In genomic region chr11:61341971-61342370, GRCm38 (mm10) we compare ENCODE assay signal across 11 mouse cellular contexts. TPM values are rescaled to one million over a fixed set of nuclear protein-coding genes. Genes with fewer than 3 reads are reported as not detected.
A peak's percentile ranks its signal among the peaks of the same experiment; 100 is the strongest.
DNase-seq lines count a peak whose midpoint lies in the region; ATAC-seq and TF ChIP-seq lines count a peak whose summit lies in the region.
"Had no signal": no experiment of that assay in that cellular context is flagged by ENCODE, and none has a peak within 500 bp of the region (broad histone marks: within the 10 kb centered on the region; RNA-seq: fewer than 3 reads in every experiment).

No protein-coding gene starts in this region.

- H3K4me2 ChIP-seq in heart, embryonic 13.5 days: peak overlapping the region; percentile 83
- peak overlapping the region; percentile 70; the same call in 1 of the 2 replicates for H3K4me2 ChIP-seq in embryonic facial prominence, embryonic 11.5 days (ENCODE audit: low read depth, low read length)
- H3K4me2 ChIP-seq in midbrain, embryonic 15.5 days: peak overlapping the region; percentile 60

- no peaks in the 10 kb centered on the region for H3K36me3 ChIP-seq in heart, embryonic 13.5 days
- H3K36me3 ChIP-seq in heart, adult 2 months (ENCODE audit: control insufficient read depth, insufficient read depth, low read length): no peaks in the 10 kb centered on the region
- H3K36me3 ChIP-seq in embryonic facial prominence, embryonic 11.5 days (replicated peaks; ENCODE audit: control insufficient read depth, insufficient read depth, low read depth, low read length): no peaks in the 10 kb centered on the region
- no peaks in the 10 kb centered on the region for H3K36me3 ChIP-seq in midbrain, embryonic 15.5 days (replicated peaks)

- TF ChIP-seq CTCF in heart, adult 2 months (IDR thresholded peaks at IDR 0.05): no peak
- no peak for TF ChIP-seq CTCF in cerebellum, adult 2 months (IDR thresholded peaks at IDR 0.05; ENCODE audit: borderline replicate concordance, insufficient read depth, low read depth, low read length)

- no peaks in the 10 kb centered on the region for H3K9me3 ChIP-seq in heart, embryonic 13.5 days
- no peaks in the 10 kb centered on the region for H3K9me3 ChIP-seq in embryonic facial prominence, embryonic 11.5 days (replicated peaks; ENCODE audit: control insufficient read depth, low read length)
- no peaks in the 10 kb centered on the region for H3K9me3 ChIP-seq in midbrain, embryonic 15.5 days

- peaks cover 12% of the 10 kb centered on the region for H3K4me1 ChIP-seq in heart, embryonic 13.5 days
- no peaks in the 10 kb centered on the region for H3K4me1 ChIP-seq in heart, adult 2 months (ENCODE audit: control insufficient read depth, insufficient read depth, low read length)
- H3K4me1 ChIP-seq in embryonic facial prominence, embryonic 11.5 days (ENCODE audit: control insufficient read depth, insufficient read depth, low read length): peaks cover 4% of the 10 kb centered on the region; the same call in 1 of the 2 replicates
- H3K4me1 ChIP-seq in midbrain, embryonic 15.5 days: peaks cover 13% of the 10 kb centered on the region
- H3K4me1 ChIP-seq in cerebellum, adult 2 months (ENCODE audit: control insufficient read depth, insufficient read depth, low read length): no peaks in the 10 kb centered on the region

- no peak for TF ChIP-seq POLR2A in heart, adult 2 months (IDR thresholded peaks at IDR 0.05; ENCODE audit: insufficient read depth, low read depth, low read length)
- no peak for TF ChIP-seq POLR2A in cerebellum, adult 2 months (IDR thresholded peaks at IDR 0.05; ENCODE audit: borderline replicate concordance, insufficient read depth, low read length)

- H3K27ac ChIP-seq in heart, embryonic 13.5 days (replicated peaks): no peak overlapping the region
- no peak overlapping the region for H3K27ac ChIP-seq in heart, adult 2 months
- no peak overlapping the region for H3K27ac ChIP-seq in embryonic facial prominence, embryonic 11.5 days (replicated peaks; ENCODE audit: low read depth, low read length)
- no peak overlapping the region for H3K27ac ChIP-seq in midbrain, embryonic 15.5 days
- H3K27ac ChIP-seq in cerebellum, adult 2 months (ENCODE audit: insufficient read depth, low read length): no peak overlapping the region

- TF ChIP-seq EP300 in heart, adult 2 months (IDR thresholded peaks at IDR 0.05; ENCODE audit: insufficient read depth, low read depth, low read length): no peak

- ATAC-seq in heart, embryonic 13.5 days (ENCODE audit: extremely low read depth, insufficient number of reproducible peaks, low FRiP score, low TSS enrichment): no peak
- no peak for ATAC-seq in embryonic facial prominence, embryonic 11.5 days (replicated peaks; ENCODE audit: insufficient number of reproducible peaks, low FRiP score, low TSS enrichment, low read depth)
- ATAC-seq in midbrain, embryonic 15.5 days (replicated peaks): no peak

- peak overlapping the region; percentile 52 for H3K4me3 ChIP-seq in heart, embryonic 13.5 days
- no peak overlapping the region for H3K4me3 ChIP-seq in heart, adult 2 months
- H3K4me3 ChIP-seq in embryonic facial prominence, embryonic 11.5 days (ENCODE audit: low read depth, low read length): no peak overlapping the region
- 0 out of 2 replicates have a peak overlapping the region, but pooled peaks have one; percentile 37 for H3K4me3 ChIP-seq in midbrain, embryonic 15.5 days
- no peak overlapping the region for H3K4me3 ChIP-seq in cerebellum, adult 2 months (replicated peaks; ENCODE audit: insufficient read depth, low read depth, low read length)
- H3K4me3 ChIP-seq: erythroblast, embryonic 14.5 days had no signal

- no peak for DNase-seq in heart, adult 2 months
- no peak for DNase-seq in embryonic facial prominence, embryonic 11.5 days (ENCODE audit: low spot score)
- DNase-seq in hindlimb bud, embryonic 11.5 days (ENCODE audit: extremely low spot score, low read depth, low spot score): peak; percentile 18
- no peak for DNase-seq in adipocyte (ENCODE audit: low spot score)
- no peak for DNase-seq in cerebellum, adult 11 months
- DNase-seq in cerebellum, adult 2 months: no peak
- DNase-seq: layer of hippocampus, postnatal 36 days had no signal

- H3K27me3 ChIP-seq in heart, embryonic 13.5 days (replicated peaks): peaks cover 57% of the 10 kb centered on the region
- peaks cover 2% of the 10 kb centered on the region; the same call in 1 of the 2 replicates for H3K27me3 ChIP-seq in heart, adult 2 months (ENCODE audit: control insufficient read depth, insufficient read depth, low read length)
- H3K27me3 ChIP-seq in embryonic facial prominence, embryonic 11.5 days (ENCODE audit: control insufficient read depth, insufficient read depth, low read length): peaks cover 21% of the 10 kb centered on the region
- peaks cover 40% of the 10 kb centered on the region for H3K27me3 ChIP-seq in midbrain, embryonic 15.5 days (replicated peaks)
- H3K27me3 ChIP-seq in cerebellum, adult 2 months (ENCODE audit: control insufficient read depth, insufficient read depth, low read length): peaks cover 5% of the 10 kb centered on the region; the same call in 1 of the 2 replicates

- H3K9ac ChIP-seq in heart, embryonic 13.5 days: no peak overlapping the region; the same call in 1 of the 2 replicates
- no peak overlapping the region for H3K9ac ChIP-seq in heart, adult 2 months (ENCODE audit: low read depth, low read length)
- H3K9ac ChIP-seq in embryonic facial prominence, embryonic 11.5 days (replicated peaks; ENCODE audit: low read length): no peak overlapping the region
- no peak overlapping the region for H3K9ac ChIP-seq in midbrain, embryonic 15.5 days

- no peaks in the 10 kb centered on the region for H3K79me2 ChIP-seq in heart, adult 2 months (replicated peaks; ENCODE audit: control insufficient read depth, insufficient read depth, low read length)

- intact Hi-C loops in heart, adult 2 months (cut with DNase I): loop anchor here (2.0 to 10.0 kb wide), 2 partner anchors 109 to 373 kb away; no protein-coding TSS in a partner anchor

- WGBS in heart, embryonic 13.5 days: 19% methylated on average over 10 of the region's 10 CpGs
- 31% methylated on average over 10 of the region's 10 CpGs for WGBS in heart, adult 2 months
- 13% methylated on average over 10 of the region's 10 CpGs for WGBS in embryonic facial prominence, embryonic 11.5 days
- WGBS in midbrain, embryonic 15.5 days: 11% methylated on average over 10 of the region's 10 CpGs
- WGBS in cerebellum, adult 2 months: 14% methylated on average over 10 of the region's 10 CpGs

RNA-seq across cellular contexts. Expression of gene Slc47a2, which starts 0.7 kb away (rescaled TPM):
- polyA plus RNA-seq in heart, embryonic 13.5 days (2015; fragmentation: Nextera tagmentation; extraction: Ambion mirVana): 0.06 TPM in 1 of 2 replicates, not detected in the other
- not detected for total RNA-seq in heart, adult 2 months (2021)
- polyA plus RNA-seq in heart, adult 2 months (2012; rRNA removed): 0.04 and 0.12 TPM in 2 replicates
- not detected in 2 replicates for polyA plus RNA-seq in embryonic facial prominence, embryonic 11.5 days (2014; fragmentation: Nextera tagmentation; extraction: Ambion mirVana)
- not detected in 2 replicates for polyA plus RNA-seq in midbrain, embryonic 15.5 days (2015; fragmentation: Nextera tagmentation; extraction: Ambion mirVana)
- polyA plus RNA-seq in cerebellum, adult 2 months (2012; rRNA removed): 0.07 and 0.11 TPM in 2 replicates
- total RNA-seq: adrenal gland, postnatal 25 days had no signal
- polyA plus RNA-seq: erythroblast, embryonic 14.5 days had no signal

RNA-seq across cellular contexts. Expression of gene Slc47a1, which starts 36.2 kb away (rescaled TPM):
- 24.6 and 28.9 TPM in 2 replicates for polyA plus RNA-seq in heart, embryonic 13.5 days (2015; fragmentation: Nextera tagmentation; extraction: Ambion mirVana)
- 10 to 100 TPM; 27.7 to 32.0 TPM for total RNA-seq in heart, adult 2 months (2021)
- polyA plus RNA-seq in heart, adult 2 months (2012; rRNA removed): 51.1 and 92.7 TPM in 2 replicates
- 0.18 and 0.48 TPM in 2 replicates for polyA plus RNA-seq in embryonic facial prominence, embryonic 11.5 days (2014; fragmentation: Nextera tagmentation; extraction: Ambion mirVana)
- 0.31 TPM in 2 replicates for polyA plus RNA-seq in midbrain, embryonic 15.5 days (2015; fragmentation: Nextera tagmentation; extraction: Ambion mirVana)
- polyA plus RNA-seq in cerebellum, adult 2 months (2012; rRNA removed): 1.00 and 2.7 TPM in 2 replicates
- polyA plus RNA-seq: erythroblast, embryonic 14.5 days had no signal

Comparison
In these comparisons a context has a peak if more than half of its experiments do, and no peak if none do; other contexts are left out.
1. H3K4me3 ChIP-seq: peak in heart, embryonic 13.5 days (single experiment) and midbrain, embryonic 15.5 days (single experiment); none in heart, adult 2 months (single experiment), embryonic facial prominence, embryonic 11.5 days (single experiment) and cerebellum, adult 2 months (single experiment).
2. Peak in every context shown above with its lines, with median percentiles within 50 percentile points of each other: H3K4me2 ChIP-seq.